Mouse (Mus musculus) erythroblast, embryonic 14.5 days (primary cell): Measurements from ENCODE around the gene Ncoa5.

Experiments
- GATA1 ChIP-seq: IDR thresholded peaks from 2 replicates; pipeline ENCODE4 v1.6.1; 2012; ENCODE audit warnings: low read length, inconsistent platforms, mixed read lengths
- TAL1 ChIP-seq: IDR thresholded peaks from 3 replicates; pipeline ENCODE4 v1.6.1; 2012; ENCODE audit warnings: low read length, inconsistent platforms, mixed read lengths

GRCm38 (mm10) chr2:165006813-165007212, 27.9 kb downstream of the Ncoa5 start:
- no peak for TF ChIP-seq GATA1
- TF ChIP-seq TAL1 = no peak
